Mouse (Mus musculus): ENCODE data around the gene Zdhhc8.

Zdhhc8 gene

DNA sequence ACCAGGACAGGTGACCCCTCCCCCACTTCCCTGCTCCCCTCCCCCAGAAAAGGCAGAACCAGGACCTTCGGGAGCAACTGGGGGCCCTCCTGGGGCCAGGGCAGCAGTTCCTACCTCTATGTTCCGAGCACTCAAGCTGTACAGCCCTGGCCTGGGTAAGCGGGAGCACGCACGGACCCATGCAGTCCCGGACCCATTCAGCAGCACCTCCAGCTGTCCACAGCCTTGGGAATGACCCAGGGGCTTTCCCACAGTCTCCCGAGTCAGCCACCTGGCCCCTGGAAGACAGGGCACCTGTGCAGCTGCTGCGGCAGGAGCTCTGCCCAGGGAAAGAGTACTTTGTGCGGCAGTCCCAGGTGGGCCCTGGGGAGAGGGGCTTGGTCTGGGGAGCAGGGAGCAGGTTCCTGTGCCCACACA, 16.3 kb downstream of the Zdhhc8 start:
- TF ChIP-seq GATA4 (IDR thresholded peaks at IDR 0.05; ENCODE audit: insufficient replicate concordance, low read length) = no peak

DNA sequence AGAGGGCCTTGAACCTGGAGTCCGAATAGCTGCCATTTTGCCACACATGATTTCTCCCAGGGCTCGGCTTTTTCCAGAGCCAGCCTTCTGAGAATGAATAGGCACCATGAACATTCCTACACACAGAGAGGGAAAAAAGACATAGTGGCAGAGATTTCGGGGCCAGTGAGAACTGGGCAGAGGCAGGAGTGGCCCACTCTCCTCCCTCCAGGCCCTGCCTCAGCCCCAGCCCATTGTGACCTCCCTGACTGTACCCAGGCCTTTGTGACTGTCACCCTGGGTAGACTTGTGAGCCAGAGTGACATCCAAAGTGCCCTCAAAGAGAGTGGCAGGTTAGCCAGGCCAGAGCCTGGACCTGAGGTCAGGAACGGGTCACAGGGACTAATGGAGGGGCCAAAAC, 17.4 kb downstream of the Zdhhc8 start, which contains the start of gene Ccdc188:
TSS of gene Ccdc188 (plus strand) at position 301 of the 400 bp plus-strand sequence.
- TF ChIP-seq GATA4 (IDR thresholded peaks at IDR 0.05; ENCODE audit: insufficient replicate concordance, low read length) = no peak

DNA sequence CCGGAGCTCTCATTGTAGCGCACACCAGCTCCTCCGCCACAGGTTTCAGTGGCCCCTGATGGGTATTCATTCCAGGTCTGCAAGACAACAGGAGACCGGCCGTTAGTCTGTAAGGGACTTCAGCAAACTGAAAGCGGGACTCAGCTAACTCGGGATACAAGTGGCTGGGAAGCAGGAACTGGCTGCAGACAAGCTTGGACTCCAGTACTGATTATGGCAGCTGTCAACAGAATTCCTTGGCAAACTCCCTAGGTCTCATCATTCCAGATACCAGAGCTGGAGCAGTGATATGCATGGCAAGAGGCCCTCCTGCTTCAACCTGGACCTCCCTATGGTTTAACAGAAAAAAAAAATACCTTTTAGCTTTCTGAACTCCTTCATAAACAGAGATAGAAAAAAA, 20.1 kb downstream of the Zdhhc8 start:
- no peak for TF ChIP-seq GATA4 (IDR thresholded peaks at IDR 0.05; ENCODE audit: insufficient replicate concordance, low read length)

DNA sequence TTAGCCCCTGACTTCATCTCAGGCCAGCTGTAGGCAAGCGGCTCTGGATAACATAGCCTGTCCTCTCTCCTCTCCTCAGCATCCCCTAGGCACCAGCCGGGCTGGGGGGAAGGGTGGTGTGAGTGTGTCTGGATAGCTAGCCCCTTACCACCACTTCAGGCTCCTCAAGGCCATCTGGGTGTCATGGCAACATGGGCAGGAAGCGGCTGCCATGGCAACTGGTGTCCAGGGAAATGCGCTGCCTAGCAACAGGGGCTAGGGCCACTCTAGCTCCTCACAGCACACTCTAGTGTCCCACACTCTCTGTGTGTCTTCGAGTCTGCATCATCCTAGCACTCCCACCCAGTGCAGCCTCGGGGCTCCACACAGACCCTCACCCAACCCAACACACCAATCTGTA, 21.2 kb downstream of the Zdhhc8 start:
- TF ChIP-seq GATA4 (IDR thresholded peaks at IDR 0.05; ENCODE audit: insufficient replicate concordance, low read length) = no peak

DNA sequence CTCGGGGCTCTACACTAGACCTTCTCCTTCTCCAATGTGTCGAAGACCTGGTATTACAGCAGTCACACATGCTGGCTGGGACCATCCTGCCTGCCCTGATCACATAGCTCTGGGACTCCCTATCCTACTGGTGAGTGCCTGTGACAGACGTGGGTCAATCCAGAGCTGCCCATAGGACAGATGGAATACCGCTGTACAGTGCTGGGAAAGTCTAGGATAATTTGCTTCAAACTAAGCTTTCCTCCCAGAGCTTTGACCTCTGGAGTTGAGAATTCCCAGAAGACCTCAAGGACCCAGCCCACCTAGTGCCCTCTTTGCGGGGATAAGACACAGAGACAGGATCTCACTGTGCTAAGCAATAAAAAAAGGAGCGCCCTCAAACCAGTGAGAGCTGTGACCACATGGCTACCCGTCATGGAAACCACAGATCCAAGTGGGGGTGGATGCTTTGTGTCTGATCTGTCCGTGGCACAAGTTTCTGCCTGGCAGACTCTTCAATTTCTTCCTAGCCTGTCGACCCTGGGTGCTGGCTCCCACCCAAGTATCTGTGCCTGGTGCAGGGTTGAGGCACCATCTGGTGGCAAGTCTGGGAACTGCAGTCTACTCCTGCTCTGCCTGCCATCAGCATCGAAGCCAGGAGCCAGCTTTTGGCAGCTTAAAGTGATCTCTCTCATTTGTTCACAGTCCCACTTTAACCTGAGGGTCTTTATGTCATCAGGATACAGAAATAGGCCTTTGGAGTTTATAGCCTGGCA, 23.3 kb downstream of the Zdhhc8 start:
- no peak for TF ChIP-seq GATA4 (IDR thresholded peaks at IDR 0.05; ENCODE audit: insufficient replicate concordance, low read length)

DNA sequence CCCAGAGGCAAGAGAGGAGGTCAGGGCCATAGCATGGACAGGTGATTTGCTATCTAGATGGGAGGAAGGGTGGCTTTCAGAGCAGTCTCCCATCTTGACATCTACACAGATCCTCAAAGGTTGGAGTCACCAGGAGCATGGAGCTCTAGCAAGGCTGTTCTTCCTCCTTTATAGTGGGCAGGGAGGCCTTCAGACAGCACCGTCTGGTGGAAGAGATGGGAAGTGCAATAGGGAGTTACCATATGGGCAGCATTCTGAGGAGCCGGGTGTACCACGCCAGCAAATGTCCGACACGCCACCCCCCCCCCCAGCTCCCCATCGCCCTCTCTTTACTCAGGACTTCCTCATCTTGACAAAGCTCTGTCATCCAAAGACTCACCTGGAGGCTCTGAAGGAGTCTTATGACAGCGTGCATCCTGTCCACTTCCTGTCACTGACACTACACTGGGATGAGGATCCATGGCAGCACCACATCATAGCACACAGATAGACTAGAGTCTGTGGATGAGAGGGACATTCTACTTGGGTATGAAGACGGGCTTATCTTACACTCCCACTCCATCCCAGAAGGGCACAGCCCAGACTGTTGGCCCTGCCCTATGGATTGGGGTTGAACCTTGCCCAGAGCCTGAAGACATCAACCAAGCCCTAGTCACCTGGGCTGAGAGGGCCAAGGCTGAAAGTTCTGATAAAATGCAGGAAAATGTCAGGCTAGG, 24.1 kb downstream of the Zdhhc8 start:
- TF ChIP-seq GATA4 (IDR thresholded peaks at IDR 0.05; ENCODE audit: insufficient replicate concordance, low read length) = no peak

DNA sequence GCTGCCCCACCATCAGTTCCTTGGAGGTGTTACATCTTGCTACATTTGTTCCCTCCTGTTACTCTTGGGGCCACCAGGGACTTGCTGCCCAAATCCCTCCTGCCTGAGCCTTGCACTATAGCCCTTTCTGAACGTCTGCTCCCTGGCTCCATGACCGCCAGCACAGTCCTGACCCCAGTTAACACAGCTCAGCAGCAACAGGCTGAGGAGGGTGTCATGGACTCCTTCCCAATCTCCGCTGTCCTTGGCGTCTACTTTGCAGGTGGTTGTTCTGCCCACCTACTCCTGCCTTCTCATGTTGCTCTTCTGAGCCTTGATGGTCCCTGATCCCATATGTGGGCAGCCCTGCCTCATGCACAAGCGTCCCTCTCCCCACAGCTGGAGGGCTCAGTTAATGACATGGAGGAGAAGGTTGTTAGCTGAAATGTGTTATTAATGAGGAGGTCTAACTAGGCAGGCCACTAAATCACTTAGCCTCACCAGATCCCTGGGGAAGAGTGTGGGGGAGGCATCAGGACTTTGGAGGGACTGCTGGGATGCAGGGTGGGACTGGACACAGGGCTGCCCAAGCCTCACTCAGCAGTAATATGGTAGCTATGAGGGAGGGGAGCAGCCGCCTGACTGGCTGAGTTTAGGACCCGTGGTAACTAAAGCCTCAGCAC, 31.4 kb downstream of the Zdhhc8 start:
- TF ChIP-seq GATA4 (IDR thresholded peaks at IDR 0.05; ENCODE audit: insufficient replicate concordance, low read length) = no peak

DNA sequence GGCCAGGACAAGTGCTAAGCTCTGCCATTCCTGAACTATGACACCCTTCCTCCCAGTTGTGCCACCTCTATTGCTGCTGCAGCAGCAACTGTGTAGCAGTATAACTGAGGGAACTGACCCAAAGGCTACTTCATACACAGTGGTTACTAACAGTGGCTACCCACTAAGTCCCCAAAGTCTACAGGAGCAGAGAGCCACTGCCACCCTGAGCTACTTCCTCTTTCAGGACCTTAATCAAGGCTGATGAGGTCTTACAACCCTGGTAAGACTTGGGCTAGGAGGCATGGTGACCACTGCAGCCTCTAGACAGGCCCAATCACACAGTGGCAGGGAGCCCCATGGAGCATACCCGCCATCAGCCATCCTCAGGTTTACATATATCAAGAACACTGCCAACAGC, 32.9 kb downstream of the Zdhhc8 start:
- TF ChIP-seq GATA4 (IDR thresholded peaks at IDR 0.05; ENCODE audit: insufficient replicate concordance, low read length) = no peak

DNA sequence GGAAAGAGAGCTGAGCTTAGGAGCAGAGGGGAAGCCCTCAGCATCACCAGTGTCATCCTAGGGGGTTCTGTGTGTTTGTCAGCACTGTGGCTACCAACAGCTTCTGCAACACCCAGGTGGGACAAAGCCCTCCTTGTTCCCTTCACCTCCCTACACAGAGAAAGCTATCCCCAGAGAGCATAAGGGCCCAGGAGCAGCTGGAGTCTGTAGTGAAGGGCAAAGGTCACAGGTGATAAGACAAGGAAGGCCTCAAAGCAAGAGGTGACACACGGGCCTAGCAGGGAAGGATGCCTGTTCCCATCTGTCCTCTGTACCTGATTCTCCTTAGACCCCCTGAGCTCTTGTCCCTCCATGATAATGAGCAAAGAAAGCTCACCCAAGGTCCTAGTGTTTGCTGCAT, 33.3 kb downstream of the Zdhhc8 start:
- no peak for TF ChIP-seq GATA4 (IDR thresholded peaks at IDR 0.05; ENCODE audit: insufficient replicate concordance, low read length)

DNA sequence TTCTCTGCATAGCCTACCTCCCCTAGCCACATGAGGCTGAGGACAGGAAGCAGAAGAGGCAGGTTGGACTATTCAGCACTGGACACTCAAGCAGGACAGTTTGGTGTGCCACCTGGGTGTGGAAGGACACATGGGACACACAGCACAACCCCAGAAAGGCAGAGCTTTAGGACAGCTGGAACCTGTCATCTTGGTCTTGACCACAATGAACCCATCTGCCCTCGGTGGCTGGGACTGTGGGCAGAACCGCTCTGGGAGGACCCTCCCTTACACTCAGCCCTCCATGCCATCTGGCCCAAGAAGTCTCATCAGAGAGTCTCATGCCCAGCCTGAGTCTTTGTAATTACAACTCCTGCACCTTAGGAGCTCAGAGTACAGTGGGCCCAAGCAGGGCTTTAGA, 34.9 kb downstream of the Zdhhc8 start:
- TF ChIP-seq GATA4 (IDR thresholded peaks at IDR 0.05; ENCODE audit: insufficient replicate concordance, low read length) = no peak

DNA sequence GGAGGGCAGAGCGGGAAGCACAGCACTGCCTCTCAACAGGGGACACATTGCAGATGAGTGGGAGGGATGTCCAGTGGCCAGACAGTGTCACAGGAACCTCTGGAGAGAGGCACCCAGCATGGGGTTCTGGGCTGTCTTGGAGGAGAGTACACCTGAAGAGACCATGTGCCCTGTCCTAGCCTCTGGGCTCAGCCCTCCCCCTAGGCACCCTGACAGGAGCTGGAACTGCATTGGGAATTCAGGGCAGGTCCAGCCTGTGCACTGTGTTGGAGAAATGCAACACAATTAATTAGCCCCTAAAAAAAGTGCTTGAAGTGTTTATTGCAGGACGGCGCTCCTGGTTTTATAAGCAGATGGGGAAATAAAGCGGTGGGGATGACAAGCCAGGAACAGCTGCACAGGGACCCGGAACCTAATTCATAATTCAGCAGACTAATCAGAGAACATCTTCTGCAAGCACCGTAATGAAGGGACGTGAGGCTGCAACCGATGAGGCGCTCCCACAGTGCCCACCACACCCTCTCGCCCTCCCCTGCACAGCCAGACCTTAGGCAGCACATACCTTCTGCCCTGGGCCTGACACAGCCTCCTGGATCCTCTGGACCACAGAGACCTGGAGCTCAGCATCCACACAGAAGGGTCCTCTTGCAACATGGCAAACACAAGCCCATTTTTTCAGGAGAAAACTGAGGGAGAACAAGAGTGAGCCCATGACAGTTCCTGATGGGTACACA, 36.4 kb downstream of the Zdhhc8 start:
- no peak for TF ChIP-seq GATA4 (IDR thresholded peaks at IDR 0.05; ENCODE audit: insufficient replicate concordance, low read length)

DNA sequence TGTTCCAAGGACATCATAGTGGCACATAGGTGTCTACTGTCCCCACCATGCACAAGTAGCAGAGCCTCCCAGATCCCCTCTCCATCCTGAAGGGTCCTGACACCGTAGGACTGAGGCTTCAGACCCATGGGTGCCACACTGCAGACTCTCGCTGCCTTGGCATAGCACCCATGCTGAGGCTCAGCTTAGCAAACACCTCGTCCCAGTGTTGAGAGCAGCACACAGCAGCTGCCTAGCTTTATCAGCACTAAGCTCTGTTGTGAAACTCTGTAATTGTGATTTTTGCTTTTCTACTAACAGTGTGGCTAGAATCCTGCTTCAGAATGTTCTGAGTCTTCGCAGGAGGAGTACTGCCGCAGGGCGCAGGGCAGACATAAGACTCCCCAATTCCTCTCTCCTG, 37.1 kb downstream of the Zdhhc8 start:
- no peak for TF ChIP-seq GATA4 (IDR thresholded peaks at IDR 0.05; ENCODE audit: insufficient replicate concordance, low read length)

DNA sequence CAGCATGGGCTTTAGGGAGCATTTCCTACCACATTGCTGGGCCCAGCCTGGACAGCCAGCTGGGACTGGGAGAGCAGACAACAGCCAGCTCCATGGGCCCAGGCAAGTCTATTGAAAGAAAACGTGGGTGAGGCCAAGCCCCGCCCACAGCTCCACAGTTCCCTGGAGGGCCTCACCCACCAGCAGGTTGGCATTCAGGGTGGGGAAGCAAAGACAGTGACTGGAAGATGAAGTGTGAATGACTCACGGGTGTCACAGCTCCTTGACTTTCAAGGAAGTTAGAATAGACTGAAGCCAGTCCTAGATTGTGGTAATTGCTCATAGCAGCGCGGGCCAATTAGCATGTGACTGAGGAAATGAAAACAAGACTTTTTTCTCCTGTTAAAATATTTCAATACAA, 39.9 kb downstream of the Zdhhc8 start:
- no peak for TF ChIP-seq GATA4 (IDR thresholded peaks at IDR 0.05; ENCODE audit: insufficient replicate concordance, low read length)

DNA sequence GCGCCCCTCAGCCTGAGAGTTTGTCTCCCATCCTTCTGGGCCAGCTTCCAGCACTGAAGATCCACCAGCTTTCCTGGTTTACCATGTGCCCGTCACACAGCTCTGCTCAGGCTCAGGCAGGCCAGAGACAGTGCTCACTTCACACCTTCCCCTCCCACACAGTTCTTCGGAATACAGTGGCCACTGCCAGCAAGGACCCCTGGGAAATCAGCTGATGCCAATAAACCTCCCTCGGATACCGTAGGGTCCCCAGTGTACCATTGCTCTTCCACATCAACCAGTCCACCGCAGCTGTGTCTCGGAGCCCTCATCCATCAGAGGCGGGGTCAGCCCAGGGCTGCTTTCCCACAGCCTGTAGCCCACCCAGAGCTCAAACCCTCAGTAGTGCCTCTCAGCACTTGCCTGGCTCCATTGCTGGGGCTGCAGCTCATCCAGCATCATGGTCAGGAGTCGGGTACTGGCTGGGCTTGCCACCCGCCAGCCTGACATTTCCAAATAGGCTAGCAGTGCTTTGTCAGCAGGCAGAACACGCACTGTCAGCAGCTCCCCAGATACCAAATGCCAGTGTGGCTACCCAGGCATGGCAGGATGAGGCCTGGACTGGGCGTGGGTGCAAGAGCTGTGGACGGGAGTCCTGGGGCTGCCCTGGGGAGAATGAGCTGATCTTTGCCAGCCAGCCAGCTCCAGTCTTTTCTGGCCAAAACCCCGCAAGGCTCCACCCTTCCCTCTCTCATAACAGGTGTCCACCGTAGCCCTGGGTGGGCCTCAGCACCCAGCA, 40.5 kb downstream of the Zdhhc8 start:
- TF ChIP-seq GATA4 (IDR thresholded peaks at IDR 0.05; ENCODE audit: insufficient replicate concordance, low read length) = no peak

DNA sequence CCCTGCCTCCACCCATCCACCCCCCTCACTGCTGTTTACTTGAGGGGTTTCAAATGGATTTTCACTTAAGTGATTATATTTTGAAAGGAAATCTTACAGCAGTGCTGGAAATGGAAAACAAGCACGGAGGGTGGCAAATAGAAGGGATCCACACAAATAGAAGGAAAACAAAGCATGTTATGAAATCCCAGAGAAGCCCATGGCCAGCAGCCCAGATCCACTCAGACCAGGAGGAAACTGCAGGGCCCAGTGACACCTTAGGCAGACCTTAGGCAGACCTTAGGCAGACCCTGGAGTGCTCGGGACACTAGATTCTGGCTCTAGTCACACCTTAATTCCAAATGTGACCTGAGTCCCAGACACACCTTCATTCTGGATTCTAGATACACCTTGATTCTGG, 43.9 kb downstream of the Zdhhc8 start:
- TF ChIP-seq GATA4 (IDR thresholded peaks at IDR 0.05; ENCODE audit: insufficient replicate concordance, low read length) = no peak
